Mouse (Mus musculus): Measurements from ENCODE around the gene Fam50a. TPM values are rescaled to one million over a fixed set of nuclear protein-coding genes. Genes with fewer than 3 reads are reported as not detected.

Fam50a gene
- polyA plus RNA-seq, 1 experiment from 2014 or later, result 65.8 TPM

GRCm38 (mm10) chrX:74359171-74359570 lies 46.3 kb downstream of the Fam50a start:
- H3K9me3 ChIP-seq (ENCODE audit: control insufficient read depth, low read length), result no peaks in the 10 kb centered on the region

GRCm38 (mm10) chrX:74367512-74367911 lies 54.7 kb downstream of the Fam50a start:
- H3K4me1 ChIP-seq (ENCODE audit: control insufficient read depth, insufficient read depth, low read length), result 0 out of 2 replicates have a peak, but pooled peaks cover 3% of the 10 kb centered on the region
- no peaks in the 10 kb centered on the region for H3K27me3 ChIP-seq (ENCODE audit: control insufficient read depth, insufficient read depth, low read length)
- ATAC-seq (ENCODE audit: insufficient number of reproducible peaks, low FRiP score, low TSS enrichment, low read depth), result no peak
- no peak overlapping the region for H3K27ac ChIP-seq (replicated peaks; ENCODE audit: low read depth, low read length)
- DNase-seq (ENCODE audit: low spot score), result no peak
- H3K9ac ChIP-seq (ENCODE audit: low read length), result peak overlapping the region; percentile 74
- H3K4me2 ChIP-seq (ENCODE audit: low read depth, severe bottlenecking), result peak overlapping the region; percentile 60
- peak overlapping the region; percentile 50 for H3K4me3 ChIP-seq (ENCODE audit: low read depth, low read length)
- WGBS, result 68% methylated on average over 10 of the region's 10 CpGs
- H3K9me3 ChIP-seq (ENCODE audit: control insufficient read depth, low read length), result no peaks in the 10 kb centered on the region
- H3K36me3 ChIP-seq (ENCODE audit: control insufficient read depth, insufficient read depth, low read length), result no peaks in the 10 kb centered on the region

More at GRCm38 (mm10) chrX:74359171-74359570, 46.3 kb downstream of the Fam50a start:
- H3K27me3 ChIP-seq (ENCODE audit: control insufficient read depth, insufficient read depth, low read length), result no peaks in the 10 kb centered on the region
- H3K9ac ChIP-seq (ENCODE audit: low read length), result no peak overlapping the region
- no peak overlapping the region for H3K4me2 ChIP-seq (ENCODE audit: low read depth, severe bottlenecking)
- no peak overlapping the region for H3K27ac ChIP-seq (replicated peaks; ENCODE audit: low read depth, low read length)
- no peak for DNase-seq (ENCODE audit: low spot score)
- H3K4me3 ChIP-seq (ENCODE audit: low read depth, low read length), result no peak overlapping the region
- no peak for ATAC-seq (ENCODE audit: insufficient number of reproducible peaks, low FRiP score, low TSS enrichment, low read depth)
- H3K36me3 ChIP-seq (ENCODE audit: control insufficient read depth, insufficient read depth, low read length), result no peaks in the 10 kb centered on the region
- 33% methylated on average over 11 of the region's 11 CpGs for WGBS
- no peaks in the 10 kb centered on the region for H3K4me1 ChIP-seq (ENCODE audit: control insufficient read depth, insufficient read depth, low read length)

GRCm38 (mm10) chrX:74368209-74368909 lies 55.5 kb downstream of the Fam50a start:
- Histone ChIP-seq H3K36me3 (ENCODE audit: control insufficient read depth, insufficient read depth, low read length) (no peaks in the 10 kb centered on the region), H3K27me3 (ENCODE audit: control insufficient read depth, insufficient read depth, low read length) (no peaks in the 10 kb centered on the region), H3K9me3 (ENCODE audit: control insufficient read depth, low read length) (no peaks in the 10 kb centered on the region), H3K4me1 (ENCODE audit: control insufficient read depth, insufficient read depth, low read length) (0 out of 2 replicates have a peak, but pooled peaks cover 3% of the 10 kb centered on the region), H3K9ac (ENCODE audit: low read length) (peak overlapping the region; percentile 74), H3K4me3 (ENCODE audit: low read depth, low read length) (peak overlapping the region; percentile 50), H3K27ac (replicated peaks; ENCODE audit: low read depth, low read length) (peak overlapping the region; percentile 47; the same call in 1 of the 2 replicates), H3K4me2 (ENCODE audit: low read depth, severe bottlenecking) (peak overlapping the region; percentile 60)
- ATAC-seq (ENCODE audit: insufficient number of reproducible peaks, low FRiP score, low TSS enrichment, low read depth) (peak; percentile 57), DNase-seq (ENCODE audit: low spot score) (peak; percentile 70)
- WGBS, result 16% methylated on average over 47 of the region's 49 CpGs

Small RNA genes within 50 kb of the gene (microRNA-seq; reads per million reads assigned to microRNA genes)
- gene Mir7091 (not detected), gene Mir7092 (0.92 reads per million)

Other genes starting within 250 kb of the Fam50a start
- not detected in 2 replicates for gene Opn1mw, start 185.6 kb upstream of the Fam50a start, polyA plus RNA-seq (2014; fragmentation: Nextera tagmentation; extraction: Ambion mirVana)
- gene Mecp2, start 177.7 kb upstream of the Fam50a start, polyA plus RNA-seq (2014; fragmentation: Nextera tagmentation; extraction: Ambion mirVana), result 12.0 and 13.1 TPM in 2 replicates
- gene Tex28, start 145.2 kb upstream of the Fam50a start, polyA plus RNA-seq (2014; fragmentation: Nextera tagmentation; extraction: Ambion mirVana), result not detected in 2 replicates
- not detected in 2 replicates for gene Tktl1, start 135.8 kb upstream of the Fam50a start, polyA plus RNA-seq (2014; fragmentation: Nextera tagmentation; extraction: Ambion mirVana)
- gene Flna, start 63.2 kb upstream of the Fam50a start, polyA plus RNA-seq (2014; fragmentation: Nextera tagmentation; extraction: Ambion mirVana), result 281 and 303 TPM in 2 replicates
- 34.9 and 38.2 TPM in 2 replicates for gene Emd, start 58.3 kb upstream of the Fam50a start, polyA plus RNA-seq (2014; fragmentation: Nextera tagmentation; extraction: Ambion mirVana)
- 867 and 882 TPM in 2 replicates for gene Rpl10, start 42.2 kb upstream of the Fam50a start, polyA plus RNA-seq (2014; fragmentation: Nextera tagmentation; extraction: Ambion mirVana)
- 63.1 and 72.0 TPM in 2 replicates for gene Taz, start 31.1 kb upstream of the Fam50a start, polyA plus RNA-seq (2014; fragmentation: Nextera tagmentation; extraction: Ambion mirVana)
- 5.4 and 5.8 TPM in 2 replicates for gene Dnase1l1, start 30.7 kb upstream of the Fam50a start, polyA plus RNA-seq (2014; fragmentation: Nextera tagmentation; extraction: Ambion mirVana)
- gene Atp6ap1, start 15.9 kb upstream of the Fam50a start, polyA plus RNA-seq (2014; fragmentation: Nextera tagmentation; extraction: Ambion mirVana), result 81.1 and 84.3 TPM in 2 replicates
- 176 and 207 TPM in 2 replicates for gene Gdi1, start 8.0 kb upstream of the Fam50a start, polyA plus RNA-seq (2014; fragmentation: Nextera tagmentation; extraction: Ambion mirVana)
- 10.5 and 12.9 TPM in 2 replicates for gene Plxna3, start 16.0 kb downstream of the Fam50a start, polyA plus RNA-seq (2014; fragmentation: Nextera tagmentation; extraction: Ambion mirVana)
- gene Lage3, start 40.6 kb downstream of the Fam50a start, polyA plus RNA-seq (2014; fragmentation: Nextera tagmentation; extraction: Ambion mirVana), result 121 and 122 TPM in 2 replicates
- 54.6 and 56.7 TPM in 2 replicates for gene Ubl4a, start 60.2 kb downstream of the Fam50a start, polyA plus RNA-seq (2014; fragmentation: Nextera tagmentation; extraction: Ambion mirVana)
- 10.8 and 15.2 TPM in 2 replicates for gene Slc10a3, start 60.3 kb downstream of the Fam50a start, polyA plus RNA-seq (2014; fragmentation: Nextera tagmentation; extraction: Ambion mirVana)
- 26.0 and 29.4 TPM in 2 replicates for gene Fam3a, start 80.2 kb downstream of the Fam50a start, polyA plus RNA-seq (2014; fragmentation: Nextera tagmentation; extraction: Ambion mirVana)
- gene Ikbkg, start 80.3 kb downstream of the Fam50a start, polyA plus RNA-seq (2014; fragmentation: Nextera tagmentation; extraction: Ambion mirVana), result 19.1 and 23.7 TPM in 2 replicates
- 49.1 and 57.9 TPM in 2 replicates for gene G6pdx, start 116.2 kb downstream of the Fam50a start, polyA plus RNA-seq (2014; fragmentation: Nextera tagmentation; extraction: Ambion mirVana)
- gene Gm6880, start 168.4 kb downstream of the Fam50a start, polyA plus RNA-seq (2014; fragmentation: Nextera tagmentation; extraction: Ambion mirVana), result 0.43 TPM in 1 of 2 replicates, not detected in the other

All from limb, embryonic 11.5 days (tissue).